Mouse (Mus musculus): ENCODE data around the gene Ube2l6.

DNA sequence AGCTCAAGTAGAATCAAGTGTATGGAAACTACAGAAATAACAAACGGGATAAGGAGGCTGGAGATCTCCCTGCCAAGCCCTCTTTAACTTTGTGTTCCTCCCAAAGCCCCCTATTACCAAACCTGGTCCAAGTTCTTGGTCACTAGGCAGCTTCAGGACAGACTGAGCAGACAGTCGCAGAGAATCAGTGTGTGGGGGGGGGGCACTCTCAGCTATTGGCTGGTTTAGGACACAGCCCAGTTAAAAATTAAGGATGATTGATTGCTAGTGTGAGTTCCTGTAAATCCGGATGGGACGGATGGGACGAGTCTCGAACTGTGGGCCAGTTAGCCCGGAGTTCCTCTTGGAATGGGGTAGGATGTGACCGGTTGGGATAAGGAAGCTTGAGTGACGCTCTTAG, 23.4 kb upstream of the Ube2l6 start, which contains the start of gene Serping1:
- no peak for TF ChIP-seq CTCF (IDR thresholded peaks at IDR 0.05)
- TF ChIP-seq EP300 (IDR thresholded peaks at IDR 0.05): no peak

All from lung, postnatal 0 days (tissue).